Mouse (Mus musculus): Measurements from ENCODE around the gene Sprtn. TPM values are rescaled to one million over a fixed set of nuclear protein-coding genes. Genes with fewer than 3 reads are reported as not detected.

The Sprtn gene
- total RNA-seq, 2 experiments from 2014 or later: 9.5 to 12.2 TPM

- intact Hi-C loops (cut with DNase I): loop anchor here (2.0 to 5.0 kb wide), 3 partner anchors 52 to 138 kb away; partner anchors contain the start of genes Egln1 and Tsnax
- DNase-seq (ENCODE audit: low spot score): peak; percentile 64
Observed at GRCm38 (mm10) chr8:124896632-124897385, 877 bp upstream of the Sprtn start.

GRCm38 (mm10) chr8:124898251-124898905, 692 bp downstream of the Sprtn start:
- DNase-seq (ENCODE audit: low spot score): no peak

GRCm38 (mm10) chr8:124903198-124903597, 5.5 kb downstream of the Sprtn start:
- intact Hi-C loops (cut with DNase I): no loop called here
- DNase-seq (ENCODE audit: low spot score): no peak

More at GRCm38 (mm10) chr8:124898251-124898905, 692 bp downstream of the Sprtn start:
- intact Hi-C loops (cut with DNase I): loop anchor here (5.0 kb wide), 1 partner anchor 114 kb away; the partner anchor contains the start of gene Tsnax

DNA sequence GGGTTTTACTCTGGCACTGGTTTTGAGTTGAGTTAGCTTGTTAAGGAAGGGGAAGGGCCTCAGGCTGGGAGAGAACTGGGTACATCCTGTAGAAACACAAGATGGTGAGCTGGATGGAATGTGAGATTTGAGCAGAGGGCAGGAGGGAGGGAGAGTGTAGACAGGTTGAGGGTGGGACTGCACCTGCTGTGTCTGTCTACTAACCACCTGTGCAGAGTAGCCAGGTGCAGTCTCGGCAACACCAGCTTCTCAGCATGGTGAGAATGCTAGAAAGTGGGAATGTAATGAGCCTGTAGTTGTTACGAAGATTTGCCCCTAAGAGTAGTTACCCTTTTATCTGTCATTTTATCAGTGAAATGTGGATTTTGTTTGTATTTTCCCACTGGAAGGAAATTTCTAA, 7.8 kb downstream of the Sprtn start:
- intact Hi-C loops (cut with DNase I): no loop called here
- no peak for DNase-seq (ENCODE audit: low spot score)

- DNase-seq (ENCODE audit: low spot score): no peak
- intact Hi-C loops (cut with DNase I): loop anchor here (5.0 kb wide), 1 partner anchor 37 kb away; the partner anchor contains the start of gene Egln1
Observed at GRCm38 (mm10) chr8:124909936-124910335, 12.2 kb downstream of the Sprtn start.

DNA sequence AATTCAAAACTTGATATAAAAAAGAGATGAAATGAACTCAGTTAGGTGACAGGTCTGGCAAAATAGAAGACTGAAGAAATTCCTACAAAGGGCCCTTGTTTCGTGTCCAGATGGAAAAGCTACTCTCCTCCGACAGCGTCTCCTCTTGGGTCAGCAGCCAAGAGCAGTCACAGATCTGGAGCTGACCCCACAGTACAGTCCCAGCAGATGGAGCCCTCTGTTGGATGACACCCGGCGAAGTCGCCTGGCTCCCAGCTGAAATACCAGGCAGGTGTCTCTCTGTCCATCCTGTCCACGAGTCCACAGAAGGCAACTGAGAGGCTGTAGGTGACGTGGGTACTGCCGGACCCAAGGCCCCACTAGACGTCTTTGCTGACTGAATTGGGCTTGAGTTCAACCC, 12.7 kb downstream of the Sprtn start:
- no peak for DNase-seq (ENCODE audit: low spot score)
- intact Hi-C loops (cut with DNase I): loop anchor here (5.0 kb wide), 1 partner anchor 37 kb away; the partner anchor contains the start of gene Egln1

GRCm38 (mm10) chr8:124911938-124912872, 14.5 kb downstream of the Sprtn start:
- intact Hi-C loops (cut with DNase I): loop anchor here (5.0 kb wide), 1 partner anchor 35 kb away; the partner anchor contains the start of gene Egln1

DNA sequence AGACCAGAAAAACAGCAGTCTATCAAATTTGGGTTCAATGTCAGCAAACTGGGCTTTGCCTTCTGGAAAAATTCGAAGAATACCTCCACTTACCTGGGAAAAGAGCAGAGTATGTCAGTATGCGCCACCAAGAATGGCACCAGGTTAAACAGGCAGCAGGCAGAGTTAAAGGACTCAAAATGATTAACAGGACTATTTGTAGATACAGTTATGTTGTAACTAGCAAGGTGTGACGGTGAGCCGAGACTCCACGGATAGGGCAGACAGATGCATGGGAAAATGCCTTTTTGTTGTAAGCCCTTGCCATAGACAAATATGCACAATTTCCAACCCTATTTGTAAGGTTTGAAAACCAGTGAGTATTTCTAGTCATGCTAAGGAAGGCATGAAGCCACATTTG, 16.4 kb downstream of the Sprtn start:
- intact Hi-C loops (cut with DNase I): loop anchor here (5.0 kb wide), 1 partner anchor 33 kb away; the partner anchor contains the start of gene Egln1
- DNase-seq (ENCODE audit: low spot score): no peak

More at GRCm38 (mm10) chr8:124911938-124912872, 14.5 kb downstream of the Sprtn start:
- DNase-seq (ENCODE audit: low spot score): no peak

DNA sequence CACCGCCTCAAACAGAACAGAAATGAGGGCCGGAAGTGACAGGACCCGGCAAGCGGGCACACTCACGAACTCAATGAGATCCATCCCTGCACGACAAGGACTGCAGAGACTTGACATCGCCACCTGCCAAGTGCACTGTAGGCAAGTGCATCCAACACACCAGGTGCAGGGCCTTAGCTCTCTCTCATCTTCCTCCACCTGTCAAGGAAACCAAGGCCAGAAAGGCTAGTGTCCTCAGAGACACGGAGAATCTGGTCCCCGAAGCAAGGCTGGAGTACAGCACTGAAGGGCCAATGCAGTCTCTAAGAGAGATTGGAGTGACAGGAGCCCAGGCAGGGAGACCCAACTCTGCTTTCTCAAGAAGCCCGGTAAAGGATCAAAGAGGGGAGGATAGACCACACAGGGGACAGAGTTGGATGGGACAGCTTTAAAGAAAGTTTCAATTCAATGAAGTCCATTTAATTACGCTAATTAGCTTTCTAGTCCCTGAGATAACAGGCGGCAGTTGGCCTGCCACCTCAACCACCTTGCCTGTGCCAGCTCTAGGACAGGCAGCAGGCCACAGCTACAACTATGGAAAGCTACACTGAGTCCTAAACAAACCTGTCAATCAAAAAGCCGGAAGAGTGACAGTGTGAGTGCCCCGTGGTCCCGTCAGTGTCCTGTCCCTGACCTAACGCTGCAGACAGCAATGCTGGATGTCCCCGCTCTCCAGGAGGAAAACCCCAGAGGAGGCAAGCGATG, 20.2 kb downstream of the Sprtn start:
- intact Hi-C loops (cut with DNase I): no loop called here
- DNase-seq (ENCODE audit: low spot score): no peak

GRCm38 (mm10) chr8:124921369-124922279, 23.9 kb downstream of the Sprtn start:
- intact Hi-C loops (cut with DNase I): no loop called here
- DNase-seq (ENCODE audit: low spot score): no peak

GRCm38 (mm10) chr8:124922490-124923089, 24.9 kb downstream of the Sprtn start:
- no peak for DNase-seq (ENCODE audit: low spot score)
- intact Hi-C loops (cut with DNase I): no loop called here

GRCm38 (mm10) chr8:124923971-124924652, 26.4 kb downstream of the Sprtn start:
- intact Hi-C loops (cut with DNase I): no loop called here
- DNase-seq (ENCODE audit: low spot score): no peak

- intact Hi-C loops (cut with DNase I): no loop called here
Observed at GRCm38 (mm10) chr8:124925544-124926266, 28.0 kb downstream of the Sprtn start.

GRCm38 (mm10) chr8:124926351-124926771, 28.7 kb downstream of the Sprtn start:
- intact Hi-C loops (cut with DNase I): no loop called here
- no peak for DNase-seq (ENCODE audit: low spot score)

More at GRCm38 (mm10) chr8:124925544-124926266, 28.0 kb downstream of the Sprtn start:
- DNase-seq (ENCODE audit: low spot score): no peak

DNA sequence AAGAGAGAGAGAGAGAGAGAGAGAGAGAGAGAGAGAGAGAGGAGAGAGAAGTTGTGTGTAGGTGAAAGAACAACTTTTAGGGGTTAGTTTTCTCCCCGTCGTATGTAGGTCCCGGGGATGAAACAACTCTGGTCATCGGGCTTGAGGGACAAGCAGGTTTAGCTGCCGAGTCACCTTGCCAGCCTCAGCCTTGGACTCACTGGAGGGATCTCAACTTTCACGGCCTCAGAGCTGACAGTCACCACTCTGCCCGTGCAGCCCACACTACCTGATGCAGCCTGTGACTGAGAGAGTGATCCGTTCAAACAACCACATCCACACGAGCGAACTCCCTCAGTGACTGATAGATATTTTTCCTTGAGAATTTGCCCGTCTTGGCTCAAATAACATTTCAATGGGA, 31.3 kb downstream of the Sprtn start:
- DNase-seq (ENCODE audit: low spot score): no peak
- intact Hi-C loops (cut with DNase I): no loop called here

GRCm38 (mm10) chr8:124930086-124930485, 32.4 kb downstream of the Sprtn start:
- intact Hi-C loops (cut with DNase I): no loop called here
- DNase-seq (ENCODE audit: low spot score): no peak
